ENCODE assay signal across 8 mouse cellular contexts in the genomic region with DNA sequence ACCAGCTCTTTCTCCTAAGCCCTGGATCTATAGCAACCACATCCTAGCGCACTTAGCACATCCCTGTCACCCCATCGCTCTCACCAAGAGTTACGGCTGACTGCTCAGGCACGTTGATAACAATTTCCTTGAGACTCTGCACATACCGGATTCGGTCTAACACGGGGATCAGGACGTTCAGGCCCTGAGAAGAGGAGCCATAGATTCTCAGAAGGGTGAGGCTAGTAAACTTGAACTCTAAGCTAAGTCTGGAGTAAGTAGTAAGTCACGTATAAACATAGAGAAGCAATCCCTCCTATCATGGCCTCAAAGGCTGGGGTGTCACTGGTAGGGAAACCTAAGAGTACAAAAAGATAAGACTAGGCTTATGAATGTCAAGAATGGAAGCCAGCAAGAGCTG. TPM values are rescaled to one million over a fixed set of nuclear protein-coding genes. Genes with fewer than 3 reads are reported as not detected.
DNase-seq lines count a peak whose midpoint lies in the region; ATAC-seq and TF ChIP-seq lines count a peak whose summit lies in the region.

No protein-coding gene starts in this region.

- intact Hi-C loops in gastrocnemius, postnatal 14 days (cut with DNase I; ENCODE audit: low total_unique reads) = no loop called here

- 60% methylated on average over 9 of the region's 9 CpGs for WGBS in lung, embryonic 15.5 days
- 83% methylated on average over 9 of the region's 9 CpGs for WGBS in limb, embryonic 10.5 days
- WGBS in olfactory bulb, adult 2 months = 79% methylated on average over 9 of the region's 9 CpGs

- ATAC-seq in lung, embryonic 15.5 days (ENCODE audit: borderline replicate concordance, extremely low read depth, low FRiP score, low TSS enrichment) = no peak
- peak; percentile 25 for ATAC-seq in erythroblast, adult 5-6 weeks (replicated peaks; ENCODE audit: low FRiP score, poor library complexity, severe bottlenecking)
- ATAC-seq in monocyte, adult 5-6 weeks (replicated peaks; ENCODE audit: insufficient number of reproducible peaks, low FRiP score, low TSS enrichment, poor library complexity, severe bottlenecking) = no peak

- peak overlapping the region; percentile 72 for H3K4me2 ChIP-seq in lung, embryonic 15.5 days

- no peaks in the 10 kb centered on the region for H3K27me3 ChIP-seq in lung, embryonic 15.5 days
- no peaks in the 10 kb centered on the region for H3K27me3 ChIP-seq in limb, embryonic 10.5 days (ENCODE audit: low read depth, poor library complexity, severe bottlenecking)

- H3K36me3 ChIP-seq in lung, embryonic 15.5 days = peaks cover 43% of the 10 kb centered on the region
- H3K36me3 ChIP-seq in limb, embryonic 10.5 days = peaks cover 57% of the 10 kb centered on the region

- H3K27ac ChIP-seq in lung, embryonic 15.5 days = peak overlapping the region; percentile 85; the same call in 1 of the 2 replicates
- peak overlapping the region; percentile 94 for H3K27ac ChIP-seq in limb, embryonic 10.5 days
- no peak overlapping the region for H3K27ac ChIP-seq in olfactory bulb, adult 2 months (ENCODE audit: insufficient read depth, low read depth, low read length)

- H3K4me3 ChIP-seq in lung, embryonic 15.5 days = peak overlapping the region; percentile 73
- H3K4me3 ChIP-seq in limb, embryonic 10.5 days = peak overlapping the region; percentile 79
- peak overlapping the region; percentile 78 for H3K4me3 ChIP-seq in olfactory bulb, adult 2 months (ENCODE audit: insufficient read depth, low read depth, low read length)

- H3K4me1 ChIP-seq in lung, embryonic 15.5 days = peaks cover 19% of the 10 kb centered on the region
- peaks cover 22% of the 10 kb centered on the region for H3K4me1 ChIP-seq in limb, embryonic 10.5 days
- H3K4me1 ChIP-seq in olfactory bulb, adult 2 months (ENCODE audit: control insufficient read depth, insufficient read depth, low read length) = peaks cover 6% of the 10 kb centered on the region

- DNase-seq in lung, postnatal 36 days = no peak
- DNase-seq in limb, embryonic 10.5 days (ENCODE audit: low spot score) = no peak
- DNase-seq in left cerebral cortex, adult 8-10 months (ENCODE audit: low spot score in 2 of 2) = no peak
- no peak for DNase-seq in gastrocnemius, postnatal 14 days

- no peaks in the 10 kb centered on the region for H3K9me3 ChIP-seq in lung, embryonic 15.5 days
- H3K9me3 ChIP-seq in limb, embryonic 10.5 days (replicated peaks) = no peaks in the 10 kb centered on the region

- peak overlapping the region; percentile 89 for H3K9ac ChIP-seq in lung, embryonic 15.5 days

- no peak for TF ChIP-seq POLR2A in olfactory bulb, adult 2 months (IDR thresholded peaks at IDR 0.05; ENCODE audit: insufficient read depth, low read depth, low read length)

- TF ChIP-seq CTCF in olfactory bulb, adult 2 months (IDR thresholded peaks at IDR 0.05; ENCODE audit: insufficient read depth, low read depth, low read length) = no peak

RNA-seq across cellular contexts. Expression of a gene that starts 1.2 kb away (rescaled TPM):
- 321 and 331 TPM in 2 replicates for polyA plus RNA-seq in lung, embryonic 15.5 days (2015; fragmentation: Nextera tagmentation; extraction: Ambion mirVana)
- total RNA-seq in erythroblast, adult 5-6 weeks (2015; ENCODE audit: low replicate concordance) = 38.6 and 40.1 TPM in 2 replicates
- 53.4 and 59.0 TPM in 2 replicates for total RNA-seq in erythroblast, adult 5-6 weeks (2017; ENCODE audit: low replicate concordance)
- 484 and 538 TPM in 2 replicates for polyA plus RNA-seq in limb, embryonic 10.5 days (2016; fragmentation: Nextera tagmentation; extraction: Ambion mirVana)
- not detected in 2 replicates for polyA plus RNA-seq in olfactory bulb, adult 2 months (2012; ENCODE audit: insufficient read depth, insufficient read length, low replicate concordance, missing spikeins)
- total RNA-seq in left cerebral cortex, adult 8-10 months (2022) = 100 to 1,000 TPM in 3 of 4 experiments, 10 to 100 TPM in 1; 97.3 to 121 (median 114) TPM
- 10 to 100 TPM; 82.9 to 84.8 TPM for total RNA-seq in gastrocnemius, postnatal 14 days (2021)
- 60.2 to 116 TPM (median 66.7 TPM) in 3 replicates for total RNA-seq in monocyte, adult 5-6 weeks (2017)

RNA-seq across cellular contexts. Expression of a gene that starts 4.7 kb away (rescaled TPM):
- 19.0 and 22.1 TPM in 2 replicates for polyA plus RNA-seq in lung, embryonic 15.5 days (2015; fragmentation: Nextera tagmentation; extraction: Ambion mirVana)
- total RNA-seq in erythroblast, adult 5-6 weeks (2015; ENCODE audit: low replicate concordance) = 4.8 and 24.2 TPM in 2 replicates
- total RNA-seq in erythroblast, adult 5-6 weeks (2017; ENCODE audit: low replicate concordance) = 8.8 and 10.2 TPM in 2 replicates
- 21.7 and 27.5 TPM in 2 replicates for polyA plus RNA-seq in limb, embryonic 10.5 days (2016; fragmentation: Nextera tagmentation; extraction: Ambion mirVana)
- not detected in 2 replicates for polyA plus RNA-seq in olfactory bulb, adult 2 months (2012; ENCODE audit: insufficient read depth, insufficient read length, low replicate concordance, missing spikeins)
- 10 to 100 TPM; 23.1 to 31.2 (median 25.2) TPM for total RNA-seq in left cerebral cortex, adult 8-10 months (2022)
- total RNA-seq in gastrocnemius, postnatal 14 days (2021) = 1 to 10 TPM; 5.4 to 6.5 TPM
- 3.6 to 7.5 TPM (median 7.3 TPM) in 3 replicates for total RNA-seq in monocyte, adult 5-6 weeks (2017)

RNA-seq across cellular contexts. Expression of a gene that starts 15.7 kb away (rescaled TPM):
- 10.6 and 11.2 TPM in 2 replicates for polyA plus RNA-seq in lung, embryonic 15.5 days (2015; fragmentation: Nextera tagmentation; extraction: Ambion mirVana)
- 177 and 182 TPM in 2 replicates for total RNA-seq in erythroblast, adult 5-6 weeks (2015; ENCODE audit: low replicate concordance)
- 191 and 193 TPM in 2 replicates for total RNA-seq in erythroblast, adult 5-6 weeks (2017; ENCODE audit: low replicate concordance)
- 6.6 and 8.5 TPM in 2 replicates for polyA plus RNA-seq in limb, embryonic 10.5 days (2016; fragmentation: Nextera tagmentation; extraction: Ambion mirVana)
- not detected in 2 replicates for polyA plus RNA-seq in olfactory bulb, adult 2 months (2012; ENCODE audit: insufficient read depth, insufficient read length, low replicate concordance, missing spikeins)
- 10 to 100 TPM; 32.3 to 44.5 (median 37.2) TPM for total RNA-seq in left cerebral cortex, adult 8-10 months (2022)
- total RNA-seq in gastrocnemius, postnatal 14 days (2021) = 10 to 100 TPM; 25.1 to 27.8 TPM
- total RNA-seq in monocyte, adult 5-6 weeks (2017) = 35.6 to 52.9 TPM (median 38.9 TPM) in 3 replicates

RNA-seq across cellular contexts. Expression of a gene that starts 20.0 kb away (rescaled TPM):
- 20.8 and 20.9 TPM in 2 replicates for polyA plus RNA-seq in lung, embryonic 15.5 days (2015; fragmentation: Nextera tagmentation; extraction: Ambion mirVana)
- 1.7 and 8.6 TPM in 2 replicates for total RNA-seq in erythroblast, adult 5-6 weeks (2015; ENCODE audit: low replicate concordance)
- 11.8 and 17.6 TPM in 2 replicates for total RNA-seq in erythroblast, adult 5-6 weeks (2017; ENCODE audit: low replicate concordance)
- polyA plus RNA-seq in limb, embryonic 10.5 days (2016; fragmentation: Nextera tagmentation; extraction: Ambion mirVana) = 25.5 and 26.8 TPM in 2 replicates
- not detected in 2 replicates for polyA plus RNA-seq in olfactory bulb, adult 2 months (2012; ENCODE audit: insufficient read depth, insufficient read length, low replicate concordance, missing spikeins)
- total RNA-seq in left cerebral cortex, adult 8-10 months (2022) = 10 to 100 TPM; 12.5 to 14.6 (median 13.7) TPM
- total RNA-seq in gastrocnemius, postnatal 14 days (2021) = 1 to 10 TPM; 2.2 to 2.6 TPM
- 5.3 to 25.3 TPM (median 11.4 TPM) in 3 replicates for total RNA-seq in monocyte, adult 5-6 weeks (2017)

RNA-seq across cellular contexts. Expression of a gene that starts 28.4 kb away (rescaled TPM):
- 5.5 and 7.3 TPM in 2 replicates for polyA plus RNA-seq in lung, embryonic 15.5 days (2015; fragmentation: Nextera tagmentation; extraction: Ambion mirVana)
- not detected in 2 replicates for total RNA-seq in erythroblast, adult 5-6 weeks (2015; ENCODE audit: low replicate concordance)
- not detected in 2 replicates for total RNA-seq in erythroblast, adult 5-6 weeks (2017; ENCODE audit: low replicate concordance)
- polyA plus RNA-seq in limb, embryonic 10.5 days (2016; fragmentation: Nextera tagmentation; extraction: Ambion mirVana) = 0.92 and 2.1 TPM in 2 replicates
- polyA plus RNA-seq in olfactory bulb, adult 2 months (2012; ENCODE audit: insufficient read depth, insufficient read length, low replicate concordance, missing spikeins) = not detected in 2 replicates
- total RNA-seq in left cerebral cortex, adult 8-10 months (2022) = 10 to 100 TPM; 43.9 to 50.8 (median 48.2) TPM
- total RNA-seq in gastrocnemius, postnatal 14 days (2021) = 1 to 10 TPM; 4.1 to 4.6 TPM
- 0.78 to 3.3 TPM (median 1.7 TPM) in 3 replicates for total RNA-seq in monocyte, adult 5-6 weeks (2017)
